ENCODE assay signal across 8 mouse cellular contexts in genomic region chr13:28886691-28887090, GRCm38 (mm10).
A peak's percentile ranks its signal among the peaks of the same experiment; 100 is the strongest.
DNase-seq lines count a peak whose midpoint lies in the region; ATAC-seq and TF ChIP-seq lines count a peak whose summit lies in the region.

No protein-coding gene starts in this region.

- H3K36me3 ChIP-seq in neural tube, embryonic 12.5 days = no peaks in the 10 kb centered on the region

- 8% methylated on average over 11 of the region's 11 CpGs for WGBS in neural tube, embryonic 12.5 days
- 22% methylated on average over 11 of the region's 11 CpGs for WGBS in cerebellum, adult 2 months

- H3K4me3 ChIP-seq in layer of hippocampus, adult 2 months = no peak overlapping the region
- no peak overlapping the region for H3K4me3 ChIP-seq in neural tube, embryonic 12.5 days
- no peak overlapping the region for H3K4me3 ChIP-seq in cerebellum, adult 2 months (replicated peaks; ENCODE audit: insufficient read depth, low read depth, low read length)

- H3K9ac ChIP-seq in neural tube, embryonic 12.5 days = no peak overlapping the region

- no peak for TF ChIP-seq POLR2A in cerebellum, adult 2 months (IDR thresholded peaks at IDR 0.05; ENCODE audit: borderline replicate concordance, insufficient read depth, low read length)

- no peaks in the 10 kb centered on the region for H3K9me3 ChIP-seq in neural tube, embryonic 12.5 days

- H3K4me1 ChIP-seq in neural tube, embryonic 12.5 days = peaks cover 32% of the 10 kb centered on the region
- no peaks in the 10 kb centered on the region for H3K4me1 ChIP-seq in cerebellum, adult 2 months (ENCODE audit: control insufficient read depth, insufficient read depth, low read length)

- peak overlapping the region; percentile 75 for H3K4me2 ChIP-seq in neural tube, embryonic 12.5 days (replicated peaks)

- no peak for DNase-seq in layer of hippocampus, adult 2 months (ENCODE audit: low spot score in 2 of 2)
- no peak for DNase-seq in layer of hippocampus, postnatal 36 days
- peak; percentile 37 to 45 for DNase-seq in heart, adult 18-20 months
- DNase-seq in kidney, postnatal 10 days = peak; percentile 57
- DNase-seq in cerebellum, adult 2 months = no peak
- no peak for DNase-seq in layer of hippocampus, postnatal 10 days (ENCODE audit: low spot score in 2 of 2)

- H3K27ac ChIP-seq in layer of hippocampus, adult 2 months = no peak overlapping the region
- H3K27ac ChIP-seq in neural tube, embryonic 12.5 days = no peak overlapping the region
- H3K27ac ChIP-seq in cerebellum, adult 2 months (ENCODE audit: insufficient read depth, low read length) = no peak overlapping the region

- peaks cover 7% of the 10 kb centered on the region; the same call in 1 of the 2 replicates for H3K27me3 ChIP-seq in neural tube, embryonic 12.5 days (replicated peaks)
- peaks cover 1% of the 10 kb centered on the region; the same call in 1 of the 2 replicates for H3K27me3 ChIP-seq in cerebellum, adult 2 months (ENCODE audit: control insufficient read depth, insufficient read depth, low read length)

- ATAC-seq in neural tube, embryonic 12.5 days (ENCODE audit: low FRiP score, low read depth) = no peak
- ATAC-seq in erythroblast, adult 5-6 weeks (replicated peaks; ENCODE audit: low FRiP score, poor library complexity, severe bottlenecking) = no peak

- peak; percentile 28 for TF ChIP-seq CTCF in layer of hippocampus, adult 2 months (conservative IDR thresholded peaks at IDR 0.05)
- no peak for TF ChIP-seq CTCF in cerebellum, adult 2 months (IDR thresholded peaks at IDR 0.05; ENCODE audit: borderline replicate concordance, insufficient read depth, low read depth, low read length)

Comparison
In these comparisons a context has a peak if more than half of its experiments do, and no peak if none do; other contexts are left out.
1. DNase-seq: peak in heart, adult 18-20 months (2 of 2) and kidney, postnatal 10 days (single experiment); none in layer of hippocampus, adult 2 months (0 of 2), layer of hippocampus, postnatal 36 days (0 of 2), cerebellum, adult 2 months (0 of 2) and layer of hippocampus, postnatal 10 days (0 of 2).